In the genomic region with DNA sequence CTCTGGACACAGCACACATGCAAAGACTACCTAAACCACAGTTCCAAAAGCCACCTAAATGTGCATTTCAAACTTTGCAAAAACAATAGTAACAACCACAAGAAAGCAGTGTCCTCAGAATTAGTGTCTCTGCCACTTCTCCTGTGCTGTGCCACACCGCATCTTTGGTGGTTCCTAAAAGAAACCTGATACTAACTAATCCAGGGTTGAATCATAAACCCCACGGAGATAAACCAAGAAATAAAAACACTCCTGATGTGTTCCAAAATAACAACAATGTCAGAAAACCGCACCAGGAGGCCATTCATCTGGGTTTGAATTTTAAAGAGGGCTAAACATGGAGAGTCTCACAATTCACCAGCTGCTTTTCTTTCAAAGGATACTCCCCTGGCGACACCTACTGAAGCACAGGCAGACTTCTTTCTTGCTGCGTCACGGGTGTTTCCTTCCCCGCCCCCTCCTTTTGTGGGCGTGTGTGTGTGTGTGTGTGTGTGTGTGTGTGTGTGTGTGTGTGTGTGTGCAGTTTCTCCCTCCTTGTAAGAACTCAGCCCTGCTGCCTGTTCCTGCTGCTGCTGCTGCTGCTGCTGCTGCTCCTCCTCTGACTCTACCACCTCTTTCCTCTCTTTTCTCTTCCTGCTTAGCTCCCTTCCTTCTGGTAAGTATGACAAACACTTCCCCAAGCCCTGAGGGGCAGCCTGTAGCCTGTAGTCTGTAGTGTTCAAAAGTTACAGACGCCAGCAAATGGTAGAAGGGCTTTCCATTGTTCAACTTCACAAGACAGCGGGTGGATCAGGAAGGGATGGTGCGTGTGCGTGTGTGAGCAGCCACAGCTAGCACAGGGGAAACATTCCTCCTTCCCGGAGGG, we compare ENCODE assay signal across 8 mouse cellular contexts. TPM values are rescaled to one million over a fixed set of nuclear protein-coding genes. Genes with fewer than 3 reads are reported as not detected.
DNase-seq lines count a peak whose midpoint lies in the region; ATAC-seq and TF ChIP-seq lines count a peak whose summit lies in the region.

Txlnb (plus strand) TSS at position 460 of the 865 bp plus-strand sequence.

- no peaks in the 10 kb centered on the region for H3K9me3 ChIP-seq in embryonic facial prominence, embryonic 11.5 days (replicated peaks; ENCODE audit: control insufficient read depth, low read length)
- no peaks in the 10 kb centered on the region for H3K9me3 ChIP-seq in midbrain, embryonic 16.5 days (replicated peaks; ENCODE audit: control insufficient read depth, low read length, poor library complexity, severe bottlenecking)

- peak within 1 kb of the TSS; percentile 21; the same call in 1 of the 2 replicates for H3K4me3 ChIP-seq in embryonic facial prominence, embryonic 11.5 days (ENCODE audit: low read depth, low read length)
- peak within 1 kb of the TSS; percentile 54 for H3K4me3 ChIP-seq in heart, adult 2 months
- peak within 1 kb of the TSS; percentile 28 for H3K4me3 ChIP-seq in midbrain, embryonic 16.5 days (ENCODE audit: low read depth, low read length)

- TF ChIP-seq EP300 in heart, adult 2 months (IDR thresholded peaks at IDR 0.05; ENCODE audit: insufficient read depth, low read depth, low read length), result peak; percentile 79

- peak; percentile 85 for ATAC-seq in embryonic facial prominence, embryonic 11.5 days (replicated peaks; ENCODE audit: insufficient number of reproducible peaks, low FRiP score, low TSS enrichment, low read depth)
- peak; percentile 88 for ATAC-seq in midbrain, embryonic 16.5 days

- peak; percentile 86 for TF ChIP-seq POLR2A in heart, adult 2 months (IDR thresholded peaks at IDR 0.05; ENCODE audit: insufficient read depth, low read depth, low read length)

- peaks cover 4% of the 10 kb centered on the region; the same call in 1 of the 2 replicates for H3K79me2 ChIP-seq in heart, adult 2 months (replicated peaks; ENCODE audit: control insufficient read depth, insufficient read depth, low read length)

- no peaks in the 10 kb centered on the region for H3K36me3 ChIP-seq in embryonic facial prominence, embryonic 11.5 days (replicated peaks; ENCODE audit: control insufficient read depth, insufficient read depth, low read depth, low read length)
- H3K36me3 ChIP-seq in heart, adult 2 months (ENCODE audit: control insufficient read depth, insufficient read depth, low read length), result peaks cover 11% of the 10 kb centered on the region; the same call in 1 of the 2 replicates
- H3K36me3 ChIP-seq in midbrain, embryonic 16.5 days (ENCODE audit: control insufficient read depth, insufficient read depth, low read length), result no peaks in the 10 kb centered on the region
- no peaks in the 10 kb centered on the region for H3K36me3 ChIP-seq in splenic B cell, adult 2 months (ENCODE audit: control insufficient read depth, insufficient read depth, low read length, poor library complexity, severe bottlenecking)

- no peaks in the 10 kb centered on the region for H3K27me3 ChIP-seq in embryonic facial prominence, embryonic 11.5 days (ENCODE audit: control insufficient read depth, insufficient read depth, low read length)
- no peaks in the 10 kb centered on the region for H3K27me3 ChIP-seq in heart, adult 2 months (ENCODE audit: control insufficient read depth, insufficient read depth, low read length)
- H3K27me3 ChIP-seq in midbrain, embryonic 16.5 days (ENCODE audit: control insufficient read depth, insufficient read depth, low read depth, low read length), result no peaks in the 10 kb centered on the region
- H3K27me3 ChIP-seq in splenic B cell, adult 2 months (ENCODE audit: control insufficient read depth, insufficient read depth, low read length, poor library complexity, severe bottlenecking), result no peaks in the 10 kb centered on the region

- peak within 1 kb of the TSS; percentile 21 for H3K4me2 ChIP-seq in embryonic facial prominence, embryonic 11.5 days (ENCODE audit: low read depth, low read length)
- H3K4me2 ChIP-seq in midbrain, embryonic 16.5 days (ENCODE audit: low read length), result peak within 1 kb of the TSS; percentile 52

- intact Hi-C loops in heart, adult 2 months (cut with DNase I), result loop anchor here (1.0 to 10.0 kb wide), 4 partner anchors 39 to 149 kb away; partner anchors contain the start of gene Heca

- H3K9ac ChIP-seq in embryonic facial prominence, embryonic 11.5 days (replicated peaks; ENCODE audit: low read length), result peak within 1 kb of the TSS; percentile 55
- H3K9ac ChIP-seq in heart, adult 2 months (ENCODE audit: low read depth, low read length), result peak within 1 kb of the TSS; percentile 75
- peak within 1 kb of the TSS; percentile 61; the same call in 1 of the 2 replicates for H3K9ac ChIP-seq in midbrain, embryonic 16.5 days (ENCODE audit: low read depth, low read length)

- H3K4me1 ChIP-seq in embryonic facial prominence, embryonic 11.5 days (ENCODE audit: control insufficient read depth, insufficient read depth, low read length), result no peaks in the 10 kb centered on the region
- H3K4me1 ChIP-seq in heart, adult 2 months (ENCODE audit: control insufficient read depth, insufficient read depth, low read length), result peaks cover 7% of the 10 kb centered on the region
- H3K4me1 ChIP-seq in midbrain, embryonic 16.5 days (ENCODE audit: control insufficient read depth, insufficient read depth, low read length), result peaks cover 13% of the 10 kb centered on the region

- peak; percentile 51 for TF ChIP-seq CTCF in heart, adult 2 months (IDR thresholded peaks at IDR 0.05)

- WGBS in embryonic facial prominence, embryonic 11.5 days, result 11% methylated on average over 13 of the region's 13 CpGs
- 8% methylated on average over 13 of the region's 13 CpGs for WGBS in heart, adult 2 months
- WGBS in midbrain, embryonic 16.5 days, result 3% methylated on average over 13 of the region's 13 CpGs

- peak within 1 kb of the TSS; percentile 67 for H3K27ac ChIP-seq in embryonic facial prominence, embryonic 11.5 days (replicated peaks; ENCODE audit: low read depth, low read length)
- peak within 1 kb of the TSS; percentile 95 for H3K27ac ChIP-seq in heart, adult 2 months
- peak within 1 kb of the TSS; percentile 53 for H3K27ac ChIP-seq in midbrain, embryonic 16.5 days (ENCODE audit: low read length)

- DNase-seq in adrenal gland, adult (ENCODE audit: inconsistent age in 2 of 2, low spot score in 1 of 2), result peak; percentile 48 to 81
- no peak for DNase-seq in adrenal gland, postnatal 4 days (ENCODE audit: low spot score in 2 of 2)
- peak; percentile 71 for DNase-seq in embryonic facial prominence, embryonic 11.5 days (ENCODE audit: low spot score)
- DNase-seq in heart, adult 2 months, result peak; percentile 74 to 83
- DNase-seq in kidney, adult 18-20 months, result peak; percentile 45
- DNase-seq in liver, result peak; percentile 69
- peak; percentile 78 for DNase-seq in splenic B cell, adult 2 months (ENCODE audit: low read depth, low spot score)

RNA-seq across cellular contexts. Expression of gene Txlnb, which starts in this region (rescaled TPM):
- 1 to 10 TPM; 1.7 to 3.2 TPM for total RNA-seq in adrenal gland, postnatal 4 days (2021)
- polyA plus RNA-seq in embryonic facial prominence, embryonic 11.5 days (2014; fragmentation: Nextera tagmentation; extraction: Ambion mirVana), result 1.8 and 1.9 TPM in 2 replicates
- 100 to 1,000 TPM; 312 to 403 TPM for total RNA-seq in heart, adult 2 months (2021)
- 102 and 180 TPM in 2 replicates for polyA plus RNA-seq in heart, adult 2 months (2012; rRNA removed)
- 0.87 and 1.6 TPM in 2 replicates for polyA plus RNA-seq in midbrain, embryonic 16.5 days (2015; fragmentation: Nextera tagmentation; extraction: Ambion mirVana)

Comparison
In these comparisons a context has a peak if more than half of its experiments do, and no peak if none do; other contexts are left out.
1. RNA of gene Txlnb (total RNA-seq): 312 to 403 TPM in heart, adult 2 months; 1.7 to 3.2 TPM in adrenal gland, postnatal 4 days; every median in the first group is over 10 times any median in the second.
2. RNA of gene Txlnb (polyA plus RNA-seq): 102 to 180 TPM in heart, adult 2 months; 1.8 to 1.9 TPM in embryonic facial prominence, embryonic 11.5 days and 0.87 to 1.6 TPM in midbrain, embryonic 16.5 days; every median in the first group is over 10 times any median in the second.
3. DNase-seq: peak in adrenal gland, adult (2 of 2), embryonic facial prominence, embryonic 11.5 days (single experiment), heart, adult 2 months (2 of 2), kidney, adult 18-20 months (single experiment), liver (single experiment) and splenic B cell, adult 2 months (single experiment); none in adrenal gland, postnatal 4 days (0 of 2).
4. Peak in every context shown above with its lines, with median percentiles within 50 percentile points of each other: H3K27ac ChIP-seq, H3K4me3 ChIP-seq and H3K9ac ChIP-seq.